Mouse (Mus musculus): ENCODE results near the gene Chmp6. TPM values are rescaled to one million over a fixed set of nuclear protein-coding genes. Genes with fewer than 3 reads are reported as not detected.
A peak's percentile ranks its signal among the peaks of the same experiment; 100 is the strongest.

Chmp6 gene
- total RNA-seq (2021) (10 to 100 TPM; 25.9 to 30.1 TPM), polyA plus RNA-seq (2012; rRNA removed) (26.8 and 28.9 TPM in 2 replicates)
- long read RNA-seq, transcript Chmp6-201 (8 exons, 1,557 nt): major isoform, 35 of 44 reads
- long read RNA-seq, partial matches to known transcripts: 0 of 44 reads
- long read RNA-seq, other reads (novel, unspliced or antisense): 9 of 44 reads

- WGBS: under 1% methylated on average over 48 of the region's 48 CpGs
Measured at GRCm38 (mm10) chr11:119913291-119913934, at the start of gene Chmp6. Gene Chmp6 (plus strand): TSS chr11:119913441.

GRCm38 (mm10) chr11:119866837-119867236 lies 46.4 kb upstream of the Chmp6 start:
- H3K4me1 ChIP-seq (ENCODE audit: control insufficient read depth, insufficient read depth, low read length): no peaks in the 10 kb centered on the region
- no peak for DNase-seq
- H3K79me2 ChIP-seq (replicated peaks; ENCODE audit: control insufficient read depth, insufficient read depth, low read length): no peaks in the 10 kb centered on the region
- TF ChIP-seq CTCF (IDR thresholded peaks at IDR 0.05) (no peak), EP300 (IDR thresholded peaks at IDR 0.05; ENCODE audit: insufficient read depth, low read depth, low read length) (no peak), POLR2A (IDR thresholded peaks at IDR 0.05; ENCODE audit: insufficient read depth, low read depth, low read length) (no peak)
- intact Hi-C loops (cut with DNase I): no loop called here
- no peak overlapping the region for H3K9ac ChIP-seq (ENCODE audit: low read depth, low read length)
- H3K27ac ChIP-seq: no peak overlapping the region
- H3K36me3 ChIP-seq (ENCODE audit: control insufficient read depth, insufficient read depth, low read length): no peaks in the 10 kb centered on the region
- 88% methylated on average over 6 of the region's 6 CpGs for WGBS
- H3K27me3 ChIP-seq (ENCODE audit: control insufficient read depth, insufficient read depth, low read length): no peaks in the 10 kb centered on the region
- H3K4me3 ChIP-seq: no peak overlapping the region

More at GRCm38 (mm10) chr11:119913291-119913934, at the start of gene Chmp6:
- DNase-seq: peak; percentile 92 to 99
- TF ChIP-seq POLR2A (IDR thresholded peaks at IDR 0.05; ENCODE audit: insufficient read depth, low read depth, low read length) (peak; percentile 62), CTCF (IDR thresholded peaks at IDR 0.05) (peak; percentile 23), EP300 (IDR thresholded peaks at IDR 0.05; ENCODE audit: insufficient read depth, low read depth, low read length) (peak; percentile 62; the same call in 1 of the 2 replicates)
- H3K4me3 ChIP-seq: peak within 1 kb of the TSS; percentile 95
- no peaks in the 10 kb centered on the region for H3K36me3 ChIP-seq (ENCODE audit: control insufficient read depth, insufficient read depth, low read length)
- peak within 1 kb of the TSS; percentile 91 for H3K27ac ChIP-seq
- intact Hi-C loops (cut with DNase I): loop anchor here (2.0 kb wide), 1 partner anchor 21 kb away; no protein-coding TSS in a partner anchor
- H3K79me2 ChIP-seq (replicated peaks; ENCODE audit: control insufficient read depth, insufficient read depth, low read length): no peaks in the 10 kb centered on the region
- peaks cover 14% of the 10 kb centered on the region for H3K4me1 ChIP-seq (ENCODE audit: control insufficient read depth, insufficient read depth, low read length)
- H3K27me3 ChIP-seq (ENCODE audit: control insufficient read depth, insufficient read depth, low read length): no peaks in the 10 kb centered on the region
- peak within 1 kb of the TSS; percentile 97 for H3K9ac ChIP-seq (ENCODE audit: low read depth, low read length)

- DNase-seq: no peak
- WGBS: 91% methylated on average over 3 of the region's 3 CpGs
- Histone ChIP-seq H3K27me3 (ENCODE audit: control insufficient read depth, insufficient read depth, low read length) (no peaks in the 10 kb centered on the region), H3K79me2 (replicated peaks; ENCODE audit: control insufficient read depth, insufficient read depth, low read length) (no peaks in the 10 kb centered on the region), H3K9ac (ENCODE audit: low read depth, low read length) (no peak overlapping the region), H3K4me3 (no peak overlapping the region), H3K36me3 (ENCODE audit: control insufficient read depth, insufficient read depth, low read length) (no peaks in the 10 kb centered on the region), H3K27ac (no peak overlapping the region), H3K4me1 (ENCODE audit: control insufficient read depth, insufficient read depth, low read length) (no peaks in the 10 kb centered on the region)
- intact Hi-C loops (cut with DNase I): no loop called here
- TF ChIP-seq POLR2A (IDR thresholded peaks at IDR 0.05; ENCODE audit: insufficient read depth, low read depth, low read length) (no peak), CTCF (IDR thresholded peaks at IDR 0.05) (no peak), EP300 (IDR thresholded peaks at IDR 0.05; ENCODE audit: insufficient read depth, low read depth, low read length) (no peak)
Measured at GRCm38 (mm10) chr11:119868138-119868537, 45.1 kb upstream of the Chmp6 start.

GRCm38 (mm10) chr11:119868556-119868955 lies 44.7 kb upstream of the Chmp6 start:
- Histone ChIP-seq H3K4me3 (no peak overlapping the region), H3K36me3 (ENCODE audit: control insufficient read depth, insufficient read depth, low read length) (no peaks in the 10 kb centered on the region), H3K27me3 (ENCODE audit: control insufficient read depth, insufficient read depth, low read length) (no peaks in the 10 kb centered on the region), H3K4me1 (ENCODE audit: control insufficient read depth, insufficient read depth, low read length) (no peaks in the 10 kb centered on the region), H3K9ac (ENCODE audit: low read depth, low read length) (no peak overlapping the region), H3K27ac (no peak overlapping the region), H3K79me2 (replicated peaks; ENCODE audit: control insufficient read depth, insufficient read depth, low read length) (no peaks in the 10 kb centered on the region)
- intact Hi-C loops (cut with DNase I): no loop called here
- TF ChIP-seq CTCF (IDR thresholded peaks at IDR 0.05) (no peak), POLR2A (IDR thresholded peaks at IDR 0.05; ENCODE audit: insufficient read depth, low read depth, low read length) (no peak), EP300 (IDR thresholded peaks at IDR 0.05; ENCODE audit: insufficient read depth, low read depth, low read length) (no peak)
- no peak for DNase-seq
- 82% methylated on average over 4 of the region's 4 CpGs for WGBS

GRCm38 (mm10) chr11:119871141-119871540 lies 42.1 kb upstream of the Chmp6 start:
- no peak for TF ChIP-seq POLR2A (IDR thresholded peaks at IDR 0.05; ENCODE audit: insufficient read depth, low read depth, low read length)
- no peak for TF ChIP-seq EP300 (IDR thresholded peaks at IDR 0.05; ENCODE audit: insufficient read depth, low read depth, low read length)
- no peak for TF ChIP-seq CTCF (IDR thresholded peaks at IDR 0.05)
- H3K4me1 ChIP-seq (ENCODE audit: control insufficient read depth, insufficient read depth, low read length): no peaks in the 10 kb centered on the region
- no peaks in the 10 kb centered on the region for H3K27me3 ChIP-seq (ENCODE audit: control insufficient read depth, insufficient read depth, low read length)
- no peak for DNase-seq
- intact Hi-C loops (cut with DNase I): no loop called here
- H3K4me3 ChIP-seq: no peak overlapping the region
- WGBS: 80% methylated on average over 7 of the region's 7 CpGs
- H3K27ac ChIP-seq: no peak overlapping the region
- no peaks in the 10 kb centered on the region for H3K36me3 ChIP-seq (ENCODE audit: control insufficient read depth, insufficient read depth, low read length)
- H3K79me2 ChIP-seq (replicated peaks; ENCODE audit: control insufficient read depth, insufficient read depth, low read length): no peaks in the 10 kb centered on the region
- no peak overlapping the region for H3K9ac ChIP-seq (ENCODE audit: low read depth, low read length)

GRCm38 (mm10) chr11:119873643-119874042 lies 39.6 kb upstream of the Chmp6 start:
- H3K4me1 ChIP-seq (ENCODE audit: control insufficient read depth, insufficient read depth, low read length): no peaks in the 10 kb centered on the region
- no peak overlapping the region for H3K4me3 ChIP-seq
- DNase-seq: no peak
- no peak overlapping the region for H3K27ac ChIP-seq
- TF ChIP-seq EP300 (IDR thresholded peaks at IDR 0.05; ENCODE audit: insufficient read depth, low read depth, low read length) (no peak), CTCF (IDR thresholded peaks at IDR 0.05) (no peak)
- H3K36me3 ChIP-seq (ENCODE audit: control insufficient read depth, insufficient read depth, low read length): no peaks in the 10 kb centered on the region
- no peaks in the 10 kb centered on the region for H3K79me2 ChIP-seq (replicated peaks; ENCODE audit: control insufficient read depth, insufficient read depth, low read length)
- no peak overlapping the region for H3K9ac ChIP-seq (ENCODE audit: low read depth, low read length)
- WGBS: 95% methylated on average over 4 of the region's 4 CpGs
- H3K27me3 ChIP-seq (ENCODE audit: control insufficient read depth, insufficient read depth, low read length): no peaks in the 10 kb centered on the region
- intact Hi-C loops (cut with DNase I): no loop called here
